Mouse (Mus musculus) heart, embryonic 16.5 days (tissue): ENCODE measurements around the gene Uckl1. TPM values are rescaled to one million over a fixed set of nuclear protein-coding genes. Genes with fewer than 3 reads are reported as not detected.

Source experiments
- ATAC-seq: fragments of 200-750 bp; cut with Nextera tagmentation; replicated peaks from 2 replicates; pipeline ENCODE4 v1.8.0; 2017; ENCODE audit warnings: moderate number of reproducible peaks; ENCODE audit not compliant: insufficient read depth, low FRiP score; ENCODE audit errors: extremely low read depth
- H3K27ac ChIP-seq: fragments of 300-500 bp; sonication (generic); 2 replicates; pipeline ENCODE4 v1.5.1; 2014; ENCODE audit warnings: mild to moderate bottlenecking, low read length, control low read depth, moderate library complexity
- H3K27me3 ChIP-seq: fragments of 300-500 bp; sonication (generic); 2 replicates; pipeline ENCODE4 v1.6.1; 2014; ENCODE audit warnings: low read length, mixed read lengths; ENCODE audit not compliant: control insufficient read depth, insufficient read depth
- H3K36me3 ChIP-seq: fragments of 300-500 bp; sonication (generic); 2 replicates; pipeline ENCODE4 v1.6.1; 2014; ENCODE audit not compliant: control insufficient read depth, insufficient read depth
- H3K4me1 ChIP-seq: fragments of 300-500 bp; sonication (generic); 2 replicates; pipeline ENCODE4 v1.6.1; 2014; ENCODE audit warnings: low read length, mixed read lengths; ENCODE audit not compliant: control insufficient read depth, insufficient read depth
- H3K4me2 ChIP-seq: fragments of 300-500 bp; sonication (generic); 2 replicates; pipeline ENCODE4 v1.6.1; 2014; ENCODE audit warnings: low read depth, mild to moderate bottlenecking, control low read depth, low read length
- H3K4me3 ChIP-seq: fragments of 300-500 bp; sonication (generic); 2 replicates; pipeline ENCODE4 v1.5.1; 2014; ENCODE audit warnings: mild to moderate bottlenecking, control low read depth, low read length
- H3K9ac ChIP-seq: fragments of 300-500 bp; sonication (generic); 2 replicates; pipeline ENCODE4 v1.6.1; 2014; ENCODE audit warnings: low read length, control low read depth
- H3K9me3 ChIP-seq: fragments of 300-500 bp; sonication (generic); replicated peaks from 2 replicates; pipeline ENCODE4 v1.6.1; 2016; ENCODE audit warnings: low read length; ENCODE audit not compliant: control insufficient read depth
- WGBS: fragments of 180-500 bp; shearing (Covaris S2); extraction: QIAGEN DNeasy Blood & Tissue Kit; methylation state at CpG from one replicate; pipeline ENCODE4 v1.1.7; 2014; 5-methylcytosine and 5-hydroxymethylcytosine counted together
- polyA plus RNA-seq: library from polyadenylated mRNA; unstranded; fragments of >200 nt; fragmentation: Nextera tagmentation; extraction: Ambion mirVana; gene quantifications from 2 replicates; pipeline ENCODE4 v1.2.1, GENCODE M21; 2015

Uckl1 gene
- polyA plus RNA-seq, 1 experiment from 2014 or later = 85.8 TPM

DNA sequence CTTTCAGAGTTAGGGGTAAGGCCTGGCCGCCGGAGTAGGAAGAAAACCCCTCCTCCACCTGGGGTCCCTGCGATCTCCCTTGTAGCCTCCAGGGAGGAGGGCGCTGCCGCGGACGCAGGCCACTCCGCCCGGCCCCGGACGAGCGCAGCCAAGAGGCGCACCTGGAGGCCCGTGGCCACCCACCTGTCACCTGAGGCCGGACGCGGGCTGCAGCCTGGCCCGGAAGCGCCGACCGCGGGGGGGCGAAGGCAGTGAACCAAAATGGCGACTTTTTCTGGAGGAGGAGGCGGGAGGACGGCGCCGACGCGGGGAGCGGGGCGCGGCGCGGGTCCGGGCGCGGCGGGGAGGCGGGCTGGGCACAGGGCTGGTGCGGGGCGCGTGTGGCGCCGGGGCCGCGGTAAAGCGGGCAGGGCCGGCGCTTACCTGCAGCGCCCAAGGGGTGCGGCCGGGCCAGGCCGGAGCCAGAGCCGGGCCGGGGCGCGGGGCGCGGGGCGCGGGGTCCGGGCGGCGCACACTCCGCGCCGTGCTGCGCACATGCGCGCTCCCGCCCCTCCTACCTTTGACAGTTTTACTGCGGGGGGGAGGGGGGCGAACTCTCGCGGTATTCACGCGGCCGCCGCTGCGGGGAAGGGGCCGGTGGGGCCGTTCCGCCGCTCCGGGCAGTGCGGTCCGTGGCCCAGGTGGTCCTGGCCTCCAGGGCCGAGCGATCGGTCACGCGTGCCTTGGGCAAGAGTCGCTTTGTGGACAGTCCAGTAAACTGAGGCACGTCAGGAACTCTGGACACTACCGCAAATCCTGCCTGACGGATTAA lies 7.7 kb upstream of the Uckl1 start, which contains the start of gene Zfp512b:
Gene Zfp512b (minus strand): TSS at position 573 of the 811 bp plus-strand sequence.
- WGBS = under 1% methylated on average over 88 of the region's 97 CpGs
- no peaks in the 10 kb centered on the region for H3K27me3 ChIP-seq
- peak within 1 kb of the TSS; percentile 88 for H3K9ac ChIP-seq
- H3K4me3 ChIP-seq = peak within 1 kb of the TSS; percentile 95
- H3K27ac ChIP-seq = peak within 1 kb of the TSS; percentile 81
- H3K36me3 ChIP-seq = peaks cover 13% of the 10 kb centered on the region
- H3K4me2 ChIP-seq = peak within 1 kb of the TSS; percentile 71
- ATAC-seq = peak; percentile 80
- no peaks in the 10 kb centered on the region for H3K9me3 ChIP-seq
- H3K4me1 ChIP-seq = peaks cover 10% of the 10 kb centered on the region

DNA sequence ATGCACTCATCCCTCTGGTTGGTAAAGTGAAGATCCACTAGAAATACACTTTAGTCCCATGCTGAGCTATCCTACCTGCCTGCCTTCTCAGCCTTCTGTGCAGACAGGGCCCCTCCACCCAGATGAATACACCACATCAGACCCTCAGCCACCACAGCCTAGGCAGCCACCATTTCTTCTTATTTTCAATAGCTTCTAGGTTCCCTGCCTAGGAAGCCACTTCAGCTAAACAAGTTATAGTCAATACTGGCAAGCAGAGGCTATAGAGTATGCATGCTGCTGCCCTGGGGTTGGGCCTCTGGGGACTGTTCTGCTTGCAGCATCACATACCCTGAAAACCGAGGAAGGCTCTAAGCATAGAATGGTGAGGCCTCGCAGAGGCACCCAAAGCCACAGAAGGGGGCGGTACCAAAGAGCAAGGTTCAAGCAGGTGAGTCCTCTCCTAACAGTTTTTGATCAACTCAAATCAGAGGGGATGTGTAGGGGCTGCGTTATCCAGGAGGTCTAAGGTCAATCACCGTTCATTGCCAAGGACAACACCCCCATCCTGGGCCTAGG lies 6.9 kb upstream of the Uckl1 start, which contains the start of gene Prpf6:
Gene Prpf6 (plus strand): TSS at position 341 of the 558 bp plus-strand sequence.
- ATAC-seq = no peak
- peak within 1 kb of the TSS; percentile 95 for H3K4me3 ChIP-seq
- WGBS = 9% methylated on average over 5 of the region's 5 CpGs

DNA sequence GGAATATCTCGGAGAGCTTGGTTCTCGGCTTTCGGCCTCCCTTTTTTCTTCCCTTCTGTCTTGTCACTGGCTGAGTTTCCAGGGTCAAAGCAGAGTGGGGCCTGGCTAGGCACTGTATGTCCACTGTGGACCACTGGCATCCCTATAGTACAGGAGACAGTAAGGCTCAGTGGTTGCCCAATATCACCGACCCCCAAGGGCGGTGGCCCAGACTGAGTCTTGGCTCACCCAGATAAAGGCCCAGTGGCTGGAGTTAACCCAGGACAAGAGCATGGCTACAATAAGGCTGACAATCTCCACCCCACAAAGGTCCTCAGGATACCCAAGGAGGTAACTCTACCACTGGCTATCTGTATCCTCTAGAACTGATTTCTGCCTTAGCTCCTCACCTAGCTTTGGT lies 5.8 kb upstream of the Uckl1 start:
- Histone ChIP-seq H3K9me3 (no peaks in the 10 kb centered on the region), H3K27me3 (no peaks in the 10 kb centered on the region), H3K4me1 (peaks cover 10% of the 10 kb centered on the region), H3K4me3 (no peak overlapping the region), H3K9ac (no peak overlapping the region), H3K27ac (no peak overlapping the region), H3K36me3 (peaks cover 30% of the 10 kb centered on the region), H3K4me2 (no peak overlapping the region)
- ATAC-seq = no peak
- WGBS = 93% methylated on average over 5 of the region's 5 CpGs

More for the DNA sequence above, 6.9 kb upstream of the Uckl1 start, which contains the start of gene Prpf6:
- Histone ChIP-seq H3K4me2 (peak within 1 kb of the TSS; percentile 71), H3K9me3 (no peaks in the 10 kb centered on the region), H3K4me1 (peaks cover 10% of the 10 kb centered on the region), H3K27ac (peak within 1 kb of the TSS; percentile 81), H3K36me3 (peaks cover 20% of the 10 kb centered on the region), H3K9ac (peak within 1 kb of the TSS; percentile 88), H3K27me3 (no peaks in the 10 kb centered on the region)

DNA sequence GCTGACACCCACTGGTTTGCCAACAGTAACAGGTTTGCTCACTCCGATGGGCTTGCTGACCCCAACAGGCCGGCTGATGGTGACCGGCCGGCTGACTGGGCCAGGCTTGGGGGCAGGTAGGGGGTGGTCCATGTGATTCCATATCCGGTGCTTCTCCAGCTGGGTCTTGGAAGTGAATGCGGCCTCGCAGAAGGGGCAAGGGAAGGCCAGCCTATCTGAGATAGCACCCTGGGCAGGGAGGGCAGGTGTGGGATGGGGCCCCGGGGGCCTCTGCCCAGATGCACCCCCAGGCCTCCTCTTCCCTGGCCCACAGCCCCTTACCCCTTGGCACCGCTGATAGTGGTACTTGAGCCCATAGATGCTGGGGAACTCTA lies 5.0 kb upstream of the Uckl1 start:
- Histone ChIP-seq H3K4me2 (no peak overlapping the region), H3K9me3 (no peaks in the 10 kb centered on the region), H3K4me1 (peaks cover 10% of the 10 kb centered on the region), H3K4me3 (no peak overlapping the region), H3K27me3 (no peaks in the 10 kb centered on the region), H3K36me3 (peaks cover 30% of the 10 kb centered on the region), H3K9ac (no peak overlapping the region), H3K27ac (no peak overlapping the region)
- no peak for ATAC-seq
- 97% methylated on average over 9 of the region's 9 CpGs for WGBS

DNA sequence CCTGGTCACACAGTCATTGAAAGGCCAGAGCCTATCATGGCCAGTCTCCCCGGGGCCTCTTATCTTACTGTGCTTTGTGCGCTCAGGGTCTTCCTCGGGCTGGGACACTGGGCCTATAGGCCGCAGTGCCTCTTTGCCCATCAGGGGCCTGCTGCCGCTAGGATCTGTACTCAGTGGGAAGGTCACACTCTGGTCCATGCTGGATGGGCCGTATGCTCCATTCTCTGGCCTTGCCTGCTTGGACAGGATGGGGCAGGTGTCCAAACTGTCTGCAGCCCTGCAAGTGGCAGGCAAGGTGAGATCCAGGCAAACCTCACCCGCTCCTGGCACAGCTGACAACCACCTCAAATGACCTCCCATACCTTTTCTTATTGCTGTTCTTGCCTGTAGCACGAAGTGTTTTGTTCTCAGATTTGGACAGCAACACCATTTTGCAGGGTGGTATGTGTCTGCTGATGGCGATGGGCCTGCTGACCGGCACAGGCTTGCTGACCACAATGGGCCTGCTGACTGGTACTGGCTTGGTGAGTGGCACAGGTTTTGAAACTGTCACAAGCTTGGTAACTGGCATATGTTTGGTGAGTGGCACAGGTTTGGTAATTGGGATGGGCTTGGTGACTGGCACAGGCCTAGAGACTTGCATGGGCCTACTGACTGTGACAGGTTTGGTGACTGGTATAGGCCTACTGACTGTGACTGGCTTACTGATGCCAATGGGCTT lies 4.5 kb upstream of the Uckl1 start:
- Histone ChIP-seq H3K27ac (no peak overlapping the region), H3K36me3 (peaks cover 30% of the 10 kb centered on the region), H3K4me3 (no peak overlapping the region), H3K27me3 (no peaks in the 10 kb centered on the region), H3K9me3 (no peaks in the 10 kb centered on the region), H3K4me2 (no peak overlapping the region), H3K9ac (no peak overlapping the region), H3K4me1 (peaks cover 10% of the 10 kb centered on the region)
- 84% methylated on average over 10 of the region's 10 CpGs for WGBS
- no peak for ATAC-seq

DNA sequence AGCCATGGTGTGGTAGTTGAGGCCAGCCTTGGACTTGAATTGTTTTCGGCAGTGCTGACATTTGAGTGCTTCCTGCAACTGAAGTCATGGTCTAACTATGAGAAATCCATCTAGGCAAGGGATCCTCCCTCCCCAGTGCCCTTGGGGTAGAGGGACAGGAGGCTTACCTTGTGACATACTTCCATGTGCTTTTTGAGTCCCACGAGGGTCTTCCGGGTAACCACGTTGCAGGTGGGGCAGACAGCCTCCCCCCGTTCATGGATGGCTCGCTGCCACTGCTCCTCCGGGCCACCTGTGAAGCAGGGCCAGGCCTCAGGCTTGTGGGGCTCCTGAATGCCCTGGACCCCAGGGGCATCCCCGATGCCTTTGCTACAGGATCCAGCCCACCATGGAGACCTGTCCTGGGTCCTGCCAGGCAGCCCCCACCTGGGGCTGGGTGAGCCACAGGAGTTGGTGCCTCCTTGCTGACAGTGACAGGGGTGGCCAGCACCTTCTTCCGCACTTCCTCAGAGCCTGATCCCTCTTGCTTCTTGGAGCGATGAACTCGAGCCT lies 3.6 kb upstream of the Uckl1 start:
- peaks cover 10% of the 10 kb centered on the region for H3K4me1 ChIP-seq

DNA sequence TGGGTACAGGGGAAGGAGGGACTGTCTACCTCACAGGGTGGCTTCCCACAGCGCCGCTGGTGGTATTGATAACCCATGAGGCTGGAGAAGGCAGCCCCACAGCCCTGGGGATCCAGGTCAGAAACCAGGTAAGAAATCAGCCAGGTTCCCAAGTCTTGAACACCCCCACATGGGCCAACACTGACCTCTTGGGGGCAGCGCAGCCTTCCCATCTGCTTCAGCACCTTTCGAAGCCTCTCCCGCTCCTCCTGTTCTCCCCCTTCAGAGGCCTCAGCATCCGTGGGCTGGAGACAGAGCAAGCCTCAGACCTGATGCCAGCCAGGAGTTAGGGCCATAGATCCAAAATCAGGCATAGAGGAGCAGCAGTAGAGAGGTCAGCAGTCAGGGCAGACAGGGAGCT lies 3.1 kb upstream of the Uckl1 start:
- no peak overlapping the region for H3K4me2 ChIP-seq
- peaks cover 7% of the 10 kb centered on the region for H3K4me1 ChIP-seq
- H3K9me3 ChIP-seq = no peaks in the 10 kb centered on the region
- H3K27me3 ChIP-seq = no peaks in the 10 kb centered on the region
- H3K4me3 ChIP-seq = no peak overlapping the region
- 82% methylated on average over 6 of the region's 6 CpGs for WGBS
- H3K36me3 ChIP-seq = peaks cover 32% of the 10 kb centered on the region
- no peak overlapping the region for H3K9ac ChIP-seq
- no peak for ATAC-seq
- H3K27ac ChIP-seq = no peak overlapping the region

More for the DNA sequence above, 3.6 kb upstream of the Uckl1 start:
- H3K36me3 ChIP-seq = peaks cover 30% of the 10 kb centered on the region
- no peak overlapping the region for H3K9ac ChIP-seq
- H3K4me2 ChIP-seq = no peak overlapping the region
- H3K9me3 ChIP-seq = no peaks in the 10 kb centered on the region
- no peak for ATAC-seq
- 91% methylated on average over 11 of the region's 11 CpGs for WGBS
- no peak overlapping the region for H3K4me3 ChIP-seq
- no peaks in the 10 kb centered on the region for H3K27me3 ChIP-seq
- no peak overlapping the region for H3K27ac ChIP-seq

DNA sequence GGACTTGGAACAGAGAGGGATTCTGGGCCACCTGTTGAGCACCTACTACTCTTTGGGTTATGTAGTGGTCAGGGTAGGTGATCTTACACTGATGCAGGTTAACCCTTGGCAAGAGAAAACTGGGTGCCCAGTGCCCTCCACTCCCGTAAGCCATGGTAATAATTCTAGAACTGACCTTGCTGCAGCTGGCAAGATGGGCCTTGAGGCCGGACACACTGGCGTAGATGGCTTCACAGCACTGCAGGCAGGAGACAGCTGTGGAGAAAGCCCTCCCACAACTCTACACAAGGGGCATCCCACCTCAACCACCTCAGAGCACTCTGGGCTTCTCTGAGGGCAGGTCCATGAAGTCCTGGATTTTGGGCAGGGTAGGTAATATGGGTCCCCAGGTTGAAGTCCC lies 1.4 kb upstream of the Uckl1 start:
- Histone ChIP-seq H3K27me3 (no peaks in the 10 kb centered on the region), H3K36me3 (peaks cover 32% of the 10 kb centered on the region), H3K27ac (no peak overlapping the region), H3K4me3 (no peak overlapping the region), H3K4me1 (no peaks in the 10 kb centered on the region), H3K9ac (no peak overlapping the region), H3K4me2 (no peak overlapping the region), H3K9me3 (no peaks in the 10 kb centered on the region)
- ATAC-seq = no peak
- 98% methylated on average over 3 of the region's 3 CpGs for WGBS
